Mouse (Mus musculus) megakaryocyte, embryonic 14.5 days (primary cell): Measurements from ENCODE around the gene Arhgap1. TPM values are rescaled to one million over a fixed set of nuclear protein-coding genes. Genes with fewer than 3 reads are reported as not detected.

Source experiments
- H3K27me3 ChIP-seq: replicated peaks from 2 replicates; pipeline ENCODE3; 2012; ENCODE audit warnings: inconsistent platforms
- H3K36me3 ChIP-seq: replicated peaks from 2 replicates; pipeline ENCODE3; 2012; ENCODE audit warnings: low read length, inconsistent platforms, mixed read lengths
- H3K4me1 ChIP-seq: 2 replicates; pipeline ENCODE4 v1.6.1; 2012; ENCODE audit warnings: inconsistent platforms
- H3K4me3 ChIP-seq: replicated peaks from 2 replicates; pipeline ENCODE3; 2012; ENCODE audit warnings: moderate library complexity, mild to moderate bottlenecking, inconsistent platforms
- H3K9me3 ChIP-seq: 2 replicates; pipeline ENCODE4 v1.6.1; 2012; ENCODE audit warnings: inconsistent platforms
- FLI1 ChIP-seq: IDR thresholded peaks from 2 replicates; pipeline ENCODE4 v1.6.1; 2012; ENCODE audit warnings: low read length, inconsistent platforms, mixed read lengths
- GATA1 ChIP-seq: IDR thresholded peaks from 3 replicates; pipeline ENCODE4 v1.6.1; 2012; ENCODE audit warnings: mixed read lengths, low read length, inconsistent platforms, borderline replicate concordance
- polyA plus RNA-seq: library from polyadenylated mRNA; stranded (reverse); fragments of >175 nt; gene quantifications from 2 replicates; pipeline ENCODE4 v1.2.3, GENCODE M21; 2012; ENCODE audit warnings: low replicate concordance; ENCODE audit not compliant: insufficient read depth

Arhgap1 gene
- polyA plus RNA-seq, 1 experiment = 43.0 TPM

DNA sequence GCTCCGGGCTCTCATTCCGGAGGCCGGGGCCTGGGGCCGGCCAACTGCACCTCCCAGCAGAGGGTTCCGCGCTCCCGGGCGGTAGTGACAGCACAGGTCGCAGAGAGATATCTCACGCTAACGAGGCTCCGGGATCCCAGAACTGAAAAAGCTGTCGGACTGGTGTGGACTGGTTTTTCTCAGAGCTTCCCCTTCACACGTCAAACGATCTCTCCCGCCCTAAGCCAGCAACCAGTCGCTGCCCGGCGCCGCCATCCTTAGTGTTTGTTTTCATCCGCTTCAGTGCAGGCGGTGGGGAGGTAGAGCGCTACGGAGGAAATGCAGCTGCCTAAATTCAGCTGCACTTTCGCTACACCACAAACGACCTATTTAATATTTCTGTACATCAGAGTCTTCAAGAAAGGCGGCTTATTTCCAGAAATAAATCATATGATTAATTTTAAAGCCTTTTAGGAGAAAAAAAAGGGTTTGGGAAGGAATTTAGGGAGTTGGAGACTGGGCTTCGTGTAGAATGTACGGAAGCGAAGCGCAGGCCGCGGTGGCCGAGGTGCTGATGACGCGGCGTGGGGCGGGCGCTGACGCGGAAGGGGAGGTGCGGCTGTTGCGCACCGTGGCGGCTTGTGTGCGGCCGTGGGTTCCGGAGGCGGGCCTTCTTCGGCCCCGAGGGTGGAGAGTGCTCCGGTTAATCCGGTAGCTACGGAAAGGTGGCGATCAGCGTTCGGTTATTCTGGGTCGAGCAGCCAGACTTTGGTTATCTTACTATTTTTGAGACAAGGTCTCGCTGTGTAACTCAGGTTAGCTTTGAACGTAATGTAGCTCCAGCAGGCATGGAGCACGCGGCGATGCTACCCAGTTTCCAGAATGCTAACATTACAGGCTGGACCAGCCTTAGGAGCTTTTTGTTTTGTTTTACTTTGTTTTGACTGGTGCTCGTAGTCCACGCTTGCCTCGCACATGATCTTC lies 60.9 kb downstream of the Arhgap1 start, which contains the start of the genes Atg13 and Harbi1:
Atg13 (minus strand) TSS at position 305 of the 963 bp plus-strand sequence.
Harbi1 (plus strand) TSS at position 581 of the 963 bp plus-strand sequence.
- Histone ChIP-seq H3K9me3 (no peaks in the 10 kb centered on the region), H3K36me3 (peaks cover 14% of the 10 kb centered on the region), H3K27me3 (no peaks in the 10 kb centered on the region), H3K4me1 (peaks cover 30% of the 10 kb centered on the region), H3K4me3 (peak within 1 kb of the TSS; percentile 95)
- TF ChIP-seq GATA1 = no peak
- TF ChIP-seq FLI1 = 0 out of 2 replicates have a peak, but pooled peaks have one; percentile 16

DNA sequence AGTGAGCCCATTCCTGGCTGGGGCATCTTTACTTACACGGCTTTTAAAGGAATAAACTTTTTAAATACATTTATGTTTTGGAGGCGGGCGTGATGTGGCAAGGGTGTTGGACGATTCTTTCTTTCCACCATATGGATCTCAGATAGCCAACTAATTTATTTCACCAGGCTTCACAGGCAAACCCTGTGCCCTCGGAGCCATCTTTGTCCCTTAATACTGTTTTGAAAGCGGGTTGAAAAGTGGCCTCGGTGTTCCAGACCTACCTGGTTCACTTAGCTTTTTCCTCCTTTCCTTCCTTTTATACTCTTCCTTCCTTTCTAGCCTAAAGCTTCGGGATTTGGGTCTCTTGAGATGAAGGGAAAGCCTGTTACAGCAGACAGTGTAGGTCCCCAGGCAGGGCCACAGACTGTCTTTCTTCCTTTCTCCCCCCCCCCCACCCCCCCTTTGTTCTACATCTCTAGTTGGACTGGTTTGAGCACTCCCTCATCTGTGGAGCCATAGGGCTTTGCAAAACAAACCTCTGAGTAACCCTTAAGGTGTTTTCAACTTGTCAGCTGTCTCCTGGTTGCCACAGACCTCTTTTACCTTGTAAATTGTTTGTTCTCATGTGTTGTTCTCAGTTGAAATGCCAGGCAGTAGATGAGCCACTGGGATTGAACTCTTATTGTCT lies 61.7 kb downstream of the Arhgap1 start:
- Histone ChIP-seq H3K27me3 (no peaks in the 10 kb centered on the region), H3K4me3 (peak overlapping the region; percentile 95), H3K4me1 (peaks cover 34% of the 10 kb centered on the region), H3K36me3 (peaks cover 18% of the 10 kb centered on the region), H3K9me3 (no peaks in the 10 kb centered on the region)
- no peak for TF ChIP-seq FLI1
- no peak for TF ChIP-seq GATA1

DNA sequence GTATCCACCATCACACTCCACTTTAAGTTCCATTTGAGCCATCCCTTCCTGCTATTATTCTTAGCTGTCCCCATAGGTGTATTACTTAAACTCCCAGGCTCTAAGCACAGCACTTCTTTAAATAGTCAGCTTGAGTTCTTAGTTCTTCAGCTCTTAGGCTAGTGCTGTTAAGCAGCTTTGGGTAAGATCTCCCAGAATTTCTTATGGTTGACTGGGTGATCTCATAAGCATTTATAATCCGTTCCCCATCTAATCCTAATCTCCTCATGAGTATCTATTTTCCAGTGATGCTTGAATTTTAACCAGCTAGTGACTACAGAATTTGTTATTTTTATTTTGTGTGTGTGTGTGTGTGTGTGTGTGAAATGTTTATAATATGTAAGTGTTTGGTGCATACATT lies 65.3 kb downstream of the Arhgap1 start:
- Histone ChIP-seq H3K9me3 (no peaks in the 10 kb centered on the region), H3K36me3 (peaks cover 39% of the 10 kb centered on the region), H3K4me3 (no peak overlapping the region), H3K4me1 (peaks cover 22% of the 10 kb centered on the region), H3K27me3 (no peaks in the 10 kb centered on the region)
- TF ChIP-seq GATA1 = no peak

DNA sequence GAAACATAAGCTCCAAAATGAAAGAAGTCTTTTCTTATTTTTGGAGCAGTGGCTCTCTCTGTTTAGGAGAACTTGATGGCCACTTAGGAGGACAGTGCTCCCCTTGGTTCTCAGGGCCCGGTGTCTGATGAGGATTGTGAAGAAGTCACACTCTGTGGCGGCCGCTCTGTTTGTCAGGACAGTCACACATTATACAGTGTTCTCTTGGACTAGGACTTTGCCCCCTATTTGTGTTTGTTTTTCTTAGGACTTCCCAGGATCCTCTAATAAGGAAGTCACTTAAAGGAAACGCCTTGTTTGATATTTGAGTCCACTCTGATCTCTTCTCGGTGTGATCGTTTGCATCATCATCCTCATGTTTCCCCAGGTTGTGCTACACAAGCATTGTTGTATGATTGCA lies 68.6 kb downstream of the Arhgap1 start:
- TF ChIP-seq GATA1 (no peak), FLI1 (no peak)
- Histone ChIP-seq H3K9me3 (no peaks in the 10 kb centered on the region), H3K36me3 (peaks cover 46% of the 10 kb centered on the region), H3K27me3 (no peaks in the 10 kb centered on the region), H3K4me3 (no peak overlapping the region), H3K4me1 (peaks cover 9% of the 10 kb centered on the region)

Other genes starting within 250 kb of the Arhgap1 start
- 1.5 and 2.6 TPM in 2 replicates for gene 1110051M20Rik, start 205.2 kb upstream of the Arhgap1 start, polyA plus RNA-seq
- gene Lrp4, start 192.3 kb upstream of the Arhgap1 start, polyA plus RNA-seq = 0.16 TPM in 1 of 2 replicates, not detected in the other
- gene Ckap5, start 123.1 kb upstream of the Arhgap1 start, polyA plus RNA-seq = 0.92 and 3.6 TPM in 2 replicates
- not detected in 2 replicates for gene F2, start 13.4 kb upstream of the Arhgap1 start, polyA plus RNA-seq
- gene Zfp408, start 69 bp upstream of the Arhgap1 start, polyA plus RNA-seq = 9.6 and 13.9 TPM in 2 replicates
- gene Atg13, start 60.7 kb downstream of the Arhgap1 start, polyA plus RNA-seq = 23.7 and 69.4 TPM in 2 replicates
- gene Harbi1, start 61.0 kb downstream of the Arhgap1 start, polyA plus RNA-seq = 0.44 and 0.82 TPM in 2 replicates
- gene Ambra1, start 80.3 kb downstream of the Arhgap1 start, polyA plus RNA-seq = 15.8 and 20.0 TPM in 2 replicates